Mouse (Mus musculus) c-Kit-positive CD71-negative TER-119-negative erythroid progenitor cells, embryonic 14.5 days (primary cell): ENCODE results near the gene Tpst2.
A peak's percentile ranks its signal among the peaks of the same experiment; 100 is the strongest.
"Not testable (repeated sequence)": the region's sequence is repeated elsewhere in the genome, so short reads cannot be mapped to it uniquely, and the experiment has no call there.

Experiments
- DNase-seq: peaks from one replicate; pipeline ENCODE4 v3.0.0-alpha.2; 2013; ENCODE audit warnings: low read depth

The Tpst2 gene

DNA sequence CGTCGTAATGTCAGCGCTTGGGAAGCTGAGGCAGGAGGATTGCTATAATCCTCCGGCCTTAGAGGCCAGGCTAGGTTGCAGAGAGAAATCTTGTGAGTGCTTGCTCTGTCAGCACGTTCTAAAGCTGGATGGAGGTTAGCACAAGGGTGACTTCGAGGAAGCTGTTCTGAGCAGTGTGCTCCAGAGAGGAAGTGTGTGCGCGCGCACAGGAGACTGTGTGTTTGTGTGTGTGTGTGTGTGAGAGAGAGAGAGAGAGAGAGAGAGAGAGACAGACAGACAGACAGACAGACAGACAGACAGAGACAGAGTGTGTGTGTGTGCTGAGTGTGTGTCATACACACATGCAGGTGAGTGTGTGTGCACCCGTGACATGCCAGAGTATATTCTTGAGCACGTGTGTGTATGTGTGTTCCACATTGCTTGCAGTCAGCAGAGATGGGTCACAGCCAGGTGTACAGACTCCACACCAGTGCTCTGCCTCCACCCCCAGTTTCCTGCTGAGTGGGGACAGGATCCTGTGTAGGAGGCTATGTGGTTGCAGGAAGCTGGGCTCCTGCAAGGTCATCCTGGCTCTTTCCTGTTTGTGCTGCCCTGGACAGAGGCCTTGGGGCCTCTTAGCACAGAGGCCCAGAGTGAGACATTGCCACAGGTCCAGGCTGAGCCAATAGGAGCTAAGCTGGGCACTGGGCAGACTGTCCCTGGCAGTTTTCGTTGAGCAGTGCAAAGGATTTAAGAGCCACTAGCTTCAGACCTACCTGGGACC is 21.9 kb downstream of the Tpst2 start:
- no peak for DNase-seq

DNA sequence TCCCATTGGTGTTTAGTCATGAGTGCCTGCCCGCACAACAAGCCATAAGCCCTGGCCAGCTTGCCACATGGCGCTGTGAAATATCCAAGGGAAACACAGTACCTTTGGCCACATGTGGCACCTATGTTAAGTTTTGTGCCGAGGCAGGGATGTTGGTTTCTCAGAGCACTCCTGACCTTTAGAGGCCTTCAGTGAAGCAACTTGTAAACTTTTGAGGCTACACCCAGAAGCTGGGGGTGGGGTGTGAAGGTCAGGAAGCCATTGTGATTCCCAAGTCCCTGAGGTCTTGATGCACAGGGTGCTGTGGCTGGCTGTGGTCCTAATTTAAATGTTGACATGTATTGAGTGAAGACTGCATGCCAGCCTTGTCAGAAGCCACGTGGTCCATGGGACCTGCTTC is 22.9 kb downstream of the Tpst2 start:
- DNase-seq: no peak

DNA sequence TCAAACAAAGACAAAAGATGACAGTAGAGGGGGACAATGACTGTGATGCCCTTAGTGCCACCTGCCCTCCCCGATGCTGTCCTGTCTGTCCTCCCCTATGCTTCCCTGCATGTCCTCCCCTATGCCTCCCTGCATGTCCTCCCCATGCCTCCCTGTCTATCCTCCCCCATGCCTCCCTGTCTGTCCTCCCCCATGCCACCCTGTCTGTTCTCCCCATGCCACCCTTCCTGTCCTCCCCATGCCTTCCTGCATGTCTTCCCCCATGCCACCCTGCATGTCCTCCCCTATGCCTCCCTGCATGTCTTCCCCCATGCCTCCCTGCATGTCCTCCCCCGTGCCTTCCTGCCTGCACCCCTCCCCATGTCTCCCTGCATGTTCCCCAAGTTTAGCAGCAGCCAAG is 23.6 kb downstream of the Tpst2 start:
- DNase-seq: no peak

DNA sequence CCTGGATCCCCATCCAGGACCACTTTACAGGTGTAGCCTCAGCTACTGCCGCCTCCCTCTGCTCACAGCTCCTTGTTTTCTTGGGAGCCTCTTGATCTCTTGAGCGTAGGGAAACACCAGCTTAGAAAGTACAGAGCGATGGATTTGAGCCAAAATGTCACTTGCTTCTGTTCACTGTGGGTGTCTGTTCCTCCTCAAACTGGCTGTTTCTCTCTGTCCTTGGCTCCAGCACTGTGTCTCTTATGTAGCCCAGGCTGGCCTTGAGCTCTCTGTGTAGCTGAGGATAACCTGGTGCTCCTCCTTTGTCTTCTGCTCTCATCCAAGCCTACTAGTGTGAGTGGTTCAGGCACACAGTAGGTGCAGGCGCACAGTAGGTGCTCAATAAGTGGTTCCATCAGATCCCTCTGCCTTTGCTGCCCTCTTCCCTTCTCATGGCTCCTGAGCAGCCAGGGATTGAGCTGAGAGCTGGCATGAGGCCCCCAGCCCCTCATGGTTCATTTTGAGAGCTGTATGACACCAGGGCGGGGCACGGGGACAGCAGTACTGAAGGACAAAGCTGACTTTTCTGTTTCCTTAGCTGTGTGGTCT is 24.3 kb downstream of the Tpst2 start:
- DNase-seq: no peak

DNA sequence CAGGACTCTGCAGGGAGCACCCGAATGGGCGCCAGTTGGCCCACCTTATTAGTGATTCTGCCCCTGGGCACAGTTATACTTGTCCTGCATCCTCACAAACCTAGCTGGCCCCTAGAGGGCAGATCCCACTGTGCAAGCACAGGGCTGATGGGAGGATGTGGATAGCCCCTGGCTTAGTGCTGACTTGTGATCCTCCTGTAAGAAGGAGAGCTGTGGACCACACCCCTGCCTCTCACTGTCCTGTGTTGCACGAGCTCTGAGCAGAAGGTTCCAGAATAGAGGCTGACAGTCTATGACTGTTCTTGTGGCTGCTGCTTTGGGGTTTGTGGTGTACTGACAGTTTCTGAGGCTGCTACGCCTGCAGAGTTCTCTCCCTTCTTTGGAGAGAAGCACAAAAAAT is 25.2 kb downstream of the Tpst2 start:
- no peak for DNase-seq

DNA sequence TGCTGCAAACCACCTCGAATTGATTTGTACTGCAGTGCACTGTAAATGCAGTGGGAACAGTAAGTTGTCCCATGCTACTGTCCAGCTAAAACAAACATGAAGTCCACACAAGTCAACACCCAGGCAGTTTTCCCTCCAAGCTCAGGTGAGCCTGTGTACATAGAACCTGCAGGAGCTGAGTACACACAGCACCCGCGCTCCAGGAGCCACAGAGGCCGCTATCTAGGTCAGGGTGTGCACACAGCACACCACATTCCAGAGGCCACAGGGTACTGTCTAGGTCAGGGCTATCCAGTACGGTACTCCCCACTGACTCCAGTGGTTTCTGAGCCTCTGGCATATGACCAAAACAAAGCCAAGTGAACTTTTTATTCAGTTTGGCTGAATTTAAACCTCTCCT is 25.8 kb downstream of the Tpst2 start:
- no peak for DNase-seq

DNA sequence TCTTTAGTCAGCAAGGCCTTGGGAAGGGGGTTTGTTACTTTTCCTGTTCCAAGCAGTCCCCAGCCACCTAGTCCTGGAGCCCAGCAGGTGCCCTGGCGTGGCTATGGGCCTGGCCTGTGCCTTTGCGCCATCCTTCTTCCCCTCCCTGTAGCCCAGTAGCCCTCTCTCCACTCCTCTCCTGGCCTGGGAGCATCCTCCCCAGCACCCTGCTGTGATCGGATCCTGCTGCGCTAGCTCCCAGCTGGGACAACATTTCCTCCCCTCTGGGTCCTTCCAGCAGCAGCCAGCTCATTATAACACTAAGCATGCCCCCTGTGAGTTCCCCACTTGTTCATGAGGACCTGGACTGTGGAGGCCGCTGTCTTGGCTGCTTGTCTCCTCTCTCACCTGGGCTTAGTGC is 29.4 kb downstream of the Tpst2 start:
- no peak for DNase-seq

DNA sequence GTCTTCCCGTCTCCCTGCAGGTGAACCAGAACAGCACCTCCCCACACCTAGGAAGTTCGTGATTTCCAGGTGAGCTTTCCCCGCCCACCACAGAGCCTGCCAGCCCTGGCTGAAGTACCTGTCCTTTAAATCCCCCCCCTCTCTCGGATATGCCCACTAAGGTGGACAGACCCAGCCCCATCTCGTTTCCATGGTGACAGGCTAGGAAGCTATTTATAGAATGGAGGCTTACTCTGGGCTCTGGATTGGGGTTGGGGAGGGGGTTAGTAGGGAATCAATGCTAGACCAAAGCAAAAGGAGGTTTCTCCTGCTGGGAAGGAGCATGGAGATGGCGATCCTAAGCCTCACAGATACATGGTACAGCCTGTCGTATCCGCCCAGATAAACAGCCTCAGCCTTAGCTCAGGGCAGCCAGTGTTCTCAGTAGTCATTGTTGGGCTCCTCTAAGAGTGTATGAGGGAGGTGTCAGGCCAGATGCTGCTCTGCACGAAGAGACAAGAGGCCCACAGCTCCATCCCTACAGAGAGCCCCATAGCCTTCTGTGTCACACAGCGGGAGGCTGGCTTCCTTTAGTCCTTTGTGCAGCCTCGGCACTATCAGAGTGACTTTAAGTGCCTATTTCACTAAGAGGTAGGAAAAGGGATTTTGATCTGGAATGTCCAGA is 36.9 kb downstream of the Tpst2 start:
- no peak for DNase-seq

DNA sequence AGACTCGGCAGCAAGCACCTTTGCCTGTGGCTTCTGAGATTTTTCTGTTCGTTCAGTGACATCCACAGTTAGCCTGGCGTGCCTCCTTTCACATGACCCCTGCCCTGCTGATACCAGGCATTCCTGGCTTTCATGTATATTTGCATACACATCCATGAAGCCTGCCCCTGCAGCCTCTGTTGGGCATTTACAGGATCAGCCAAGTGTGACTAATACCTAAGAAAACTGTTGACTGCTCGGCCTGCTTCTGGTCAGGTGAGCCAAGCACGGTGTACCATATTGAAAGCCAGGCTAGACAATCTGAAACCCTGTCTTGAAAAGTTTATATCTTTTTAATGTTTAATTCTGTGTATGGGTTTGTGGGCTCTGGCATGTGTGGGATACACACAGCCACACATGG is 40.0 kb downstream of the Tpst2 start:
- no peak for DNase-seq

DNA sequence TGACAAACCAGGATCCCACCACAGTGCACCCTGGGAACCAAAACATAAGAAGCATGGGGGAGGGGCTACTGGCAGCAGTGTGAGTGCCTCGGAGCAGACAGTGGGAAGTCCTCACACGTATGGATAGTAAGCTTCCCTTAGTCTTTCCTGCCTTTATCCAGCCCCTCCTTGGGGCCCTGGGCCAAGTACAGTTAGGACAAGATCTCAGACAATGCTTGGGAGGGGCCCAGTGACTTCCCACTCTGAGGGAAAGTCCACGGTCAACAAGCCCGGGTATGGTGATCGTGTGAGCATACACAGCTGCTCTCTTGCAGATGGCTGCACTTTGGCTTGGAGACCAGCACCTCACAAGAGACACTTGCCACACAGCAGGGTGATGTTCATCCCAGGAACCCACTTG is 40.8 kb downstream of the Tpst2 start:
- DNase-seq: no peak

DNA sequence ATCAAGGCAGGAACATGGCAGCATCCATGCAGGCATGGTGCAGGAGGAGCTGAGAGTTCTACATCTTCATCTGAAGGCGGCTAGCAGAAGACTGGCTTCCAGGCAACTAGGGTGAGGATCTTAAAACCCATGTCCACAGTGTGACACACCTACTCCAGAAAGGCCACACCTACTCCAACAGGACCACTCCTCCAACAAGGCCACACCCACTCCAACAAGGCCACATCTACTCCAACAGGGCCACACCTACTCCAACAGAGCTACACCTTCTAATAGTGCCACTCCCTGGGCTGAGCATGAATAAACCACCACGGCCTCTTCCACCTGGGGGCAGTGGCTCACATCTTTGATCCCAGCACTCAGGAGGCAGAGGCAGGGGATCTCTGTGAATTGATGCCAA is 42.9 kb downstream of the Tpst2 start:
- DNase-seq: not testable (repeated sequence)

DNA sequence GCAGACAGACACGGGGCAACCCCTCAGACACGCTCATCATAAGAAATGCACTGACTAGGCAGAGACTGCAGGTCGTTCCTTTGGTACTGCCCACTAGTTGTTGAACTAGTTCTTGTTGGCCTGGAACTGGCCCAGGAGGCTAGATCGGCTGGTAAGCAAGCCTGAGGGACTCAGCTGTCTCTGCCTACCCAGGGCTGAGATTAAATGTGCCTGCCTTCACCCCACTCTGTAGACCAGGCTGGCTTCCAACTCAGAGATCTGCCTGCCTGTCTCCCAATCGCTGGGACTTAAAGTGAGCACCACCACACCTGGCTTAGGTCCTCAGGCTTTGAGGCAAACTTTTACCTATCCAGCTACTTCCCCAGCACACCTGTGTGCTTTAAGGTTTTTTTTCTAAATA is 43.9 kb downstream of the Tpst2 start:
- DNase-seq: no peak

DNA sequence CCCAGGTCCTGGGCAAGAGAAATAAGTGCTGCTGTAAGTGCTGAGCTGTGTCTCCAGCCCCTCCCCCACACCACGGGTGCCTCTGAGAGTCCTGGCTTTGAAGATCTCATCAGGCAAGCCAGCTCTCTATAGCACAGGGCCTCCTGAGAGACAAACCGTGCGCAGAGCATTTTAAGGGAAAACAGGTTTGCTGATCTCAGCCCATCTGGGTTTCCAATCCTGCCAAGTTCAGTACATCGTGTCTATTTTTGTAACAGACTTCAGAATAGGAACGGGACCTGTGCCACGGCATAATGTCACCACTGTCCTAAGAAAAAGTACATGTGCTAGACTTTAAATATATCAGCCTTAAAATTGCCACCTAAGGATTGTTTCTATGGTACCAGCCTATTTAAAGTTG is 44.4 kb downstream of the Tpst2 start:
- DNase-seq: no peak

DNA sequence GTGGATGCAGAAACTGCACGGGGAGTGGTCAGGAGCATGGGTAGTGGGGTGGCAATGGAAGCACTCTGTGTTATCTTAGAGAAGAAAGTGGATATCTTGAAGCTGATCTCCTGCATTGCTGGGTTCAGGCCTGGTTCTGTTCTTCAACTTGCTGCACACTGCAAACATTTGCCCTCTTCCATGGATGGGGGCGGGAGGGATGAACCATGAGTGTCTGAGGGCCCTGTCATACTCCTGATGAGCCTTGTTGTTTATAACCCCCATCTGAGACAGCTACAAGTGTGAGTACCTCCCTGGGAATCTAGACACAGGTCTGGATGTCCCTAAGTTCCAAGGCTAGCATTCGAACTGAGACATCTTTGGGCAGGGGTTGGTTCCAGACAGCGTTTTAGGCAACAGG is 44.9 kb downstream of the Tpst2 start:
- no peak for DNase-seq

DNA sequence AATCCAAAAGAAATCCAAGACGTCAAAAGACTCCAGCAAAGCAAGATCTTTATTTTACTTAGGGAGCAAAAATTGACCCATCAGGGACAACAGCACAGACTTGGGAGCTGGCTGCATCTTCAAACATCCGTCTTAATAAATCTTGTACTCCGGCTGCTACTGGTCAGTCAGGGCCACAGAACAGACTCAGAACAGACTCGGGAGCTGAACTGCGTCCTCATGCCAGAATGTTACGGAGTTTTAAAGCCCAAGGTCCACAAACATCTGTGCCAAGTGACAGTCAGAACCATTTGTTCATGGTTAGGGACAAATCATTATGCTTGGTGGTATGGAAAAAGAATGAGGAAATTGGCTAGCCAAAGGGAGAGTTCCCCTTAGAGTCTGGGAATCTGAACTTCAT is 46.8 kb downstream of the Tpst2 start:
- no peak for DNase-seq

DNA sequence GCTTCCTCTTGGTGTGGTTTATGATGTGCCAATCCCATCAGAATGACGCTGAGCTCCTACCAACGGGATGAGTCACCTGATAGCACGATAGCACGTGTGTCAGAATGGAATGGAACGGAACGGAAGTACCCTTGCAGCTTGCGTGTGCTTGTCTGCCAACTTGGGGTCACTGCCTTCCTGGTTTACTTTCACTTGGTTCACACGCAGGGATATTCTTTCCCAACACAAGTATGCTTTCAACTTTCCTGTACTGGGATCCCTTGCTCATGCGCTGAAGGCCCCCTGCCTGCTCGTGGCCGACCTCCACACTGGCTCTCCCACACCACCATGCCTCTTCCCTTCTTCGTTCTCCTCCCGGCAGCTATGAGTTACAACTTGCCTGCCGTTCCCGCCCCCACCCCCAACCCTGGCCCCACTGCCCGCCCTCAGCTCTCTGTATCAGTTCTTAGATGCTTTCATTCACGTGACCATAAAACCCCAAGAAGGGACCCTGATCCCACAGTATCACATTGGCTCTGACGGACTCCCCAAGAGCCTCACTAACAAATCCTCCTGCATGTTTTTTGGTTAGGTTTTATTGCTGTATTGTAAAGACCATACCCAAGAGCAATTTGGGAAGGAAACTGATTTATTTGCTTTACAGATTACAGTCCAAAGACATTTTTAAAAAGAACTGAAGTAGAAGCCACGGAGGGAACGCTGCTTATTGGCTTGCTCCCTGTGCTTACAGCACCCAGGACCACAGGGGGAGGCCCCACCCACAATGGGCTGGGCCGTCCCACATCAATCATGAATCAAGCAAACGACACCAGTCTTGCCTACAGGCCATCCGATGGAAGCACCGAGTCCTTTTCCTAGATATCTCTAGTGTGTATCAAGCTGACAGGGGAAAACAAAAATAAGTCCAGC is 48.4 kb downstream of the Tpst2 start:
- peak; percentile 55 for DNase-seq

DNA sequence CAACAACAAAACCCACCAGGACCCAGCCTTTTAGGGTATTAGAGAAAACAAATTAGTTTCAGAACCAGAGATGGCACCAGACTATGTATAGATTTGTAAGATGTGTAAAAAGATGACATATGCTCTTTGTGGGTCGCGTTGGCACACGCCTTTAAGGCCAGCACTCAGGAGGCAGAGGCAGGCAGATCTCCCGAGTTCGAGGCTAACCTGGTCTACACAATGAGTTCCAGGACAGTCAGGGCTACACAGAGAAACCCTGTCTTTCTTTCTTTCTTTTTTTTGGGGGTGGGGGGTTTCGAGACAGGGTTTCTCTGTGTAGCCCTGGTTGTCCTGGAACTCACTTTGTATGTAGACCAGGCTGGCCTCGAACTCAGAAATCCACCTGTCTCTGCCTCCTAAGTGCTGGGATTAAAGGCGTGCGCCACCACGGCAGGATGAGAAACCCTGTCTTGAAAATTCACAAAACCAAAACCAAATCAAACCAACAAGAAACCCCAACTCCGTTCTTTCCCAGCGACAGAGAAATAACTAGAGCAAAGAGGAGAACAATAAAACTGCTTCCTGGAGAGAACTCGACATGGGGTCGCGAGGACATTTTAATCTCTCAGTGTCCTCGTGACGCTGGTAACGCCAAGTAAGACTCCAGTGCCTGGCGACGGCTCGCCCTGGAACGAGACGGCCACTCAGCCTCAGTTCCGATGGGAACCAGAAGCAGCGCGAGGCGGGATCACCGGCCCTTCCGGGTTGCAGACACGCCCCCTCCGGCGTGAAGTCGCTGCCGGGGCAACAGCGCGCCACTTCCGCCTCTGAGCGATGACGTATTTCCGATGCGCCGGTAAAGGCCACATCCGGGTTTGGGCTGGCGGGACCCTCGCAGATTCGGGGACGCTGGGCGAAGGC is 49.3 kb downstream of the Tpst2 start, which contains the start of gene Tfip11:
Gene Tfip11 (plus strand): TSS at position 813 of the 900 bp plus-strand sequence.
- peak; percentile 92 for DNase-seq

DNA sequence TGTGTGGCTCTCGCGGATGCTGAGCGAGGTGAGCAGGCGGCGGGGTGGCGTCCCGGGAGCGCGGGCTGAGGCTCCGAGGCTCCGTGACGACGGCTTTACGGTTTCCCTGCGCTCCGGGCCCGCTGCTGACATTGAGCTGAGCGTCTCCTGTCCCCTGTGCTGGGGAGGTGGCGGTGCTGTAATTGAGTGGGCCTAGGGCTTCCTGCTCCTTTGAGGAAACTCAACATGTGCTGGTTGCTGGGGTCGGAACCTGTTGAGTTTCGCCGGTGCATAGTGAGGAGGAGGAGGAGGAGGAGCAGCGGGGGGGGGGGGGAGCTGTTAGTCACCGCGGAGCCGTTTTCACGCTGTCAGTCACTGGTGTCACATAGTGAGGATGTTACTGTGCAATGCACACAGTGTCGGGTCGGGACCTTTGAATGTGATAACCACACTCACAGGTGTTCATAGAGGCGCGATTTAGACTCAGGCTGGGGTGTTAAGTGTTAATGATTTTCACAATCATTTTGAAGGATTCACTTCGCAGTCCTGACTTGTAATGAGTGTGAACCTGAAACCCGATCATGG is 50.0 kb downstream of the Tpst2 start:
- DNase-seq: no peak

DNA sequence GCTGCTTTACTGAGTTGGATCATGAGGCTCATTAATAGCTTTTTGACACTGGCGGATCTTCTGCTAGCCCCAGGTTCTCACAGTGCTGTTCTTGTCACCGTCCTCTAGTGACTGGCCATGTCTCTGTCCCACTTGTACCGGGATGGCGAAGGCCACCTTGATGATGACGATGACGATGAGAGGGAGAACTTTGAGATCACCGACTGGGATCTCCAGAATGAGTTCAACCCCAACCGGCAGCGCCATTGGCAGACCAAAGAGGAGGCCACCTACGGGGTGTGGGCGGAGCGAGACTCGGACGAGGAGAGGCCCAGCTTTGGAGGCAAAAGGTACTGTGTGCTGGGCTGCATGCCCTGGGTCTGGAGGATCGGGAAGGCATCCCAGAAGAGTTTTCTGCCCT is 51.4 kb downstream of the Tpst2 start:
- no peak for DNase-seq

DNA sequence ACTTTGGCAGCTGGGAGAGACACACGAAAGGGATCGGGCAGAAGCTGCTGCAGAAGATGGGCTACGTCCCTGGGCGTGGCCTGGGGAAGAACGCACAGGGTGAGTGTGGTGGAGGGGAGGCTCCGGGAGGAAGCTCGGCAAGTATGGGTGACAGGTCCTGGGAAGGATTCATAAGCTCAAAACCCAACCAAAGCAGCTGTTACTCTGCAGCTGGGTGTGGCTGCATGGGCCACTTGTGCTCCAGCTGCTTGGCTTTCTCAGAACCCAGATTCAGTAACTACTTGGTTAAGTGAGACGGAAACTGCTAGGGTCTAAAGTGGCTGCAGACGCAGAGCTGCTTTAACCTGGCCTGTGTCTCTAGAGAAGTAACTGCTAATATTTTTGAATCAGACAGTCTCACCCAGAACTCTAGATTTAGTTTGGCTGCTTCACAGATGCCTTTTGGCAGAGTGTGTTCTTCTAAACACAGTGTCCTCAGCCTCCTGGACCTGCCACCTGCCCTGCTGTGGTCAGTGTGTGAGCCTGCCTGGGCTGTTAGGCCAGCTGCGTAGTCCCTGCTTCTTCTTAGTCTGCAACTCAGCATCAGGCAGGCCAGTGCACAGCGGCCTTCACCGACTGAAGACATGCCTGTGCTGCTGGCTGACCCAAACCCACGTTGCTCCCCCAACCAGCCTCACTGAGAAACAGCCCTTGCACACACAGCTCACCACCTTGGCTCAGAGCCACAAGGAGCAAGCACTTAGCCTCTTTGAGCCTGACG is 53.5 kb downstream of the Tpst2 start:
- DNase-seq: no peak
